ENCODE assay signal across 20 mouse cellular contexts in the genomic region with DNA sequence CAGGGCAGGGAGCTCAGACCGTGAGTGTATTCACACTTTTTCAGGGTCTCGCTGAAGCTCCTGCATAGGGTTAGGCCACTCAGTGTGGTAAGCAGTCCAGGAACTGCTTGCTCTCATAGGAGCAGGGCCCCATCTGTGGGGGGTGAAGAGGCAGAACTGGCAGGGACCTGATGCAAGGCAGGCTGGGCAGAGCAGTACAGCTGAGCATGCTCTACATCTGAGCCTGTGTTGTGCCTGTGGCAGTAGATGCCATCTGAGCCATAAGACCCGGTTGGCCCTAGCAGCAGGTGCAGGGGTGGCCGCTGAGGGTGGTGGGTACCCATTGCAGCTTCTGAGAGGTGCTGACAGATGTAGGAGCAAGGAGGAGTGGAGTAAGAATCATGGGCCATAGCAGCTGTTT.
DNase-seq lines count a peak whose midpoint lies in the region; ATAC-seq and TF ChIP-seq lines count a peak whose summit lies in the region.
"Had no signal": no experiment of that assay in that cellular context is flagged by ENCODE, and none has a peak within 500 bp of the region (broad histone marks: within the 10 kb centered on the region; RNA-seq: fewer than 3 reads in every experiment).

No protein-coding gene starts in this region.

- H3K27me3 ChIP-seq in forebrain, embryonic 13.5 days, result no peaks in the 10 kb centered on the region
- no peaks in the 10 kb centered on the region for H3K27me3 ChIP-seq in forebrain, embryonic 12.5 days
- H3K27me3 ChIP-seq in liver, embryonic 11.5 days (replicated peaks; ENCODE audit: control insufficient read depth, insufficient read depth, low read length), result no peaks in the 10 kb centered on the region
- H3K27me3 ChIP-seq in liver, postnatal 0 days (ENCODE audit: insufficient read depth, low read length), result no peaks in the 10 kb centered on the region
- H3K27me3 ChIP-seq in neural tube, embryonic 12.5 days (replicated peaks), result no peaks in the 10 kb centered on the region
- no peaks in the 10 kb centered on the region for H3K27me3 ChIP-seq in neural tube, embryonic 13.5 days
- H3K27me3 ChIP-seq: hindbrain, embryonic 15.5 days; kidney, embryonic 15.5 days had no signal

- DNase-seq in liver, embryonic 11.5 days (ENCODE audit: low spot score), result peak; percentile 15
- DNase-seq in liver, postnatal 0 days, result no peak
- no peak for DNase-seq in neural tube, embryonic 10.5 days (ENCODE audit: extremely low spot score, low spot score)
- no peak for DNase-seq in heart, adult 9 months (ENCODE audit: low spot score in 2 of 2)
- DNase-seq: cerebellum, adult 8-10 months; gastrocnemius, postnatal 25 days; kidney, postnatal 4 days; layer of hippocampus, adult 9-11 months; left cerebral cortex, postnatal 4 days; right cerebral cortex, postnatal 4 days had no signal

- TF ChIP-seq CTCF in liver, postnatal 0 days (IDR thresholded peaks at IDR 0.05; ENCODE audit: low read depth), result no peak

- H3K4me1 ChIP-seq in forebrain, embryonic 13.5 days, result 0 out of 2 replicates have a peak, but pooled peaks cover 12% of the 10 kb centered on the region
- H3K4me1 ChIP-seq in forebrain, embryonic 12.5 days, result no peaks in the 10 kb centered on the region
- peaks cover 2% of the 10 kb centered on the region for H3K4me1 ChIP-seq in liver, embryonic 11.5 days (replicated peaks; ENCODE audit: control insufficient read depth, insufficient read depth, low read length)
- H3K4me1 ChIP-seq in liver, postnatal 0 days (ENCODE audit: insufficient read depth), result no peaks in the 10 kb centered on the region
- H3K4me1 ChIP-seq in neural tube, embryonic 12.5 days, result no peaks in the 10 kb centered on the region
- 0 out of 2 replicates have a peak, but pooled peaks cover 9% of the 10 kb centered on the region for H3K4me1 ChIP-seq in neural tube, embryonic 13.5 days (replicated peaks)
- H3K4me1 ChIP-seq: kidney, embryonic 15.5 days had no signal

- no peak overlapping the region for H3K4me2 ChIP-seq in forebrain, embryonic 13.5 days
- H3K4me2 ChIP-seq in forebrain, embryonic 12.5 days, result no peak overlapping the region
- no peak overlapping the region for H3K4me2 ChIP-seq in liver, embryonic 11.5 days
- no peak overlapping the region for H3K4me2 ChIP-seq in liver, postnatal 0 days (ENCODE audit: low read depth, low read length)
- no peak overlapping the region for H3K4me2 ChIP-seq in neural tube, embryonic 12.5 days (replicated peaks)
- no peak overlapping the region for H3K4me2 ChIP-seq in neural tube, embryonic 13.5 days
- H3K4me2 ChIP-seq: hindbrain, embryonic 15.5 days; kidney, embryonic 15.5 days had no signal

- no peak overlapping the region for H3K4me3 ChIP-seq in forebrain, embryonic 13.5 days
- H3K4me3 ChIP-seq in forebrain, embryonic 12.5 days (replicated peaks), result no peak overlapping the region
- no peak overlapping the region for H3K4me3 ChIP-seq in liver, embryonic 11.5 days (ENCODE audit: low read depth, low read length)
- no peak overlapping the region for H3K4me3 ChIP-seq in liver, postnatal 0 days (ENCODE audit: low read depth, low read length)
- H3K4me3 ChIP-seq in neural tube, embryonic 12.5 days, result no peak overlapping the region
- H3K4me3 ChIP-seq in neural tube, embryonic 13.5 days, result no peak overlapping the region
- H3K4me3 ChIP-seq: erythroblast, embryonic 14.5 days; hindbrain, embryonic 15.5 days; kidney, embryonic 15.5 days; left cerebral cortex, adult 2 months had no signal

- no peak overlapping the region for H3K27ac ChIP-seq in forebrain, embryonic 13.5 days
- no peak overlapping the region for H3K27ac ChIP-seq in forebrain, embryonic 12.5 days
- no peak overlapping the region for H3K27ac ChIP-seq in liver, embryonic 11.5 days (ENCODE audit: low read depth, low read length)
- no peak overlapping the region for H3K27ac ChIP-seq in liver, postnatal 0 days (ENCODE audit: low read depth)
- no peak overlapping the region for H3K27ac ChIP-seq in neural tube, embryonic 12.5 days
- H3K27ac ChIP-seq in neural tube, embryonic 13.5 days (replicated peaks), result no peak overlapping the region
- H3K27ac ChIP-seq: hindbrain, embryonic 15.5 days; kidney, embryonic 15.5 days; left cerebral cortex, adult 2 months had no signal

- 81% methylated on average over 4 of the region's 4 CpGs for WGBS in forebrain, embryonic 13.5 days
- 66% methylated on average over 4 of the region's 4 CpGs for WGBS in forebrain, embryonic 12.5 days
- 88% methylated on average over 4 of the region's 4 CpGs for WGBS in liver, embryonic 11.5 days
- 74% methylated on average over 4 of the region's 4 CpGs for whole genome bisulfite sequencing in liver, postnatal 0 days (ENCODE audit: insufficient replicate concordance)
- 66% methylated on average over 4 of the region's 4 CpGs for WGBS in neural tube, embryonic 12.5 days
- 58% methylated on average over 4 of the region's 4 CpGs for WGBS in neural tube, embryonic 13.5 days

- no peaks in the 10 kb centered on the region for H3K9me3 ChIP-seq in forebrain, embryonic 13.5 days (replicated peaks)
- no peaks in the 10 kb centered on the region for H3K9me3 ChIP-seq in forebrain, embryonic 12.5 days
- H3K9me3 ChIP-seq in liver, embryonic 11.5 days (ENCODE audit: control insufficient read depth, low read length), result no peaks in the 10 kb centered on the region
- H3K9me3 ChIP-seq in liver, postnatal 0 days (ENCODE audit: low read length), result no peaks in the 10 kb centered on the region
- H3K9me3 ChIP-seq in neural tube, embryonic 12.5 days, result no peaks in the 10 kb centered on the region
- H3K9me3 ChIP-seq in neural tube, embryonic 13.5 days, result no peaks in the 10 kb centered on the region
- H3K9me3 ChIP-seq: G1E; hindbrain, embryonic 15.5 days; kidney, embryonic 15.5 days had no signal

- H3K36me3 ChIP-seq in forebrain, embryonic 13.5 days (ENCODE audit: poor library complexity, severe bottlenecking), result no peaks in the 10 kb centered on the region
- H3K36me3 ChIP-seq in forebrain, embryonic 12.5 days (replicated peaks), result no peaks in the 10 kb centered on the region
- H3K36me3 ChIP-seq in liver, embryonic 11.5 days (ENCODE audit: control insufficient read depth, insufficient read depth, low read length), result no peaks in the 10 kb centered on the region
- H3K36me3 ChIP-seq in liver, postnatal 0 days (replicated peaks; ENCODE audit: insufficient read depth, low read length), result no peaks in the 10 kb centered on the region
- no peaks in the 10 kb centered on the region for H3K36me3 ChIP-seq in neural tube, embryonic 12.5 days
- H3K36me3 ChIP-seq in neural tube, embryonic 13.5 days, result no peaks in the 10 kb centered on the region
- H3K36me3 ChIP-seq: hindbrain, embryonic 15.5 days; kidney, embryonic 15.5 days had no signal

- ATAC-seq in forebrain, embryonic 13.5 days, result peak; percentile 54
- ATAC-seq in forebrain, embryonic 12.5 days (ENCODE audit: low FRiP score), result no peak; the same call in 1 of the 2 replicates
- ATAC-seq in liver, embryonic 11.5 days (replicated peaks; ENCODE audit: low FRiP score), result no peak
- no peak for ATAC-seq in liver, postnatal 0 days
- ATAC-seq in neural tube, embryonic 12.5 days (ENCODE audit: low FRiP score, low read depth), result 0 out of 2 replicates have a peak, but pooled peaks have one; percentile 31
- peak; percentile 34; the same call in 1 of the 2 replicates for ATAC-seq in neural tube, embryonic 13.5 days (ENCODE audit: low read depth)
- ATAC-seq: lung, postnatal 0 days had no signal

- H3K9ac ChIP-seq in forebrain, embryonic 13.5 days, result no peak overlapping the region
- no peak overlapping the region for H3K9ac ChIP-seq in forebrain, embryonic 12.5 days
- H3K9ac ChIP-seq in liver, embryonic 11.5 days (ENCODE audit: low read depth, low read length), result no peak overlapping the region
- H3K9ac ChIP-seq in liver, postnatal 0 days (replicated peaks), result no peak overlapping the region
- no peak overlapping the region for H3K9ac ChIP-seq in neural tube, embryonic 12.5 days
- no peak overlapping the region for H3K9ac ChIP-seq in neural tube, embryonic 13.5 days
- H3K9ac ChIP-seq: hindbrain, embryonic 15.5 days; kidney, embryonic 15.5 days had no signal

- no peak for TF ChIP-seq EP300 in liver, postnatal 0 days (IDR thresholded peaks at IDR 0.05; ENCODE audit: low read depth)

Comparison
In these comparisons a context has a peak if more than half of its experiments do, and no peak if none do; other contexts are left out.
1. ATAC-seq: peak in forebrain, embryonic 13.5 days (single experiment), neural tube, embryonic 12.5 days (single experiment) and neural tube, embryonic 13.5 days (single experiment); none in forebrain, embryonic 12.5 days (single experiment), liver, embryonic 11.5 days (single experiment) and liver, postnatal 0 days (single experiment).